Mouse (Mus musculus) cerebellum, adult 2 months (tissue): Measurements from ENCODE around the gene Nrl.

ENCODE experiments used
- CTCF ChIP-seq: fragments of 200-500 bp; IDR thresholded peaks from 2 replicates; pipeline ENCODE4 v1.5.1; 2011; ENCODE audit warnings: low read depth, mild to moderate bottlenecking, control low read depth, low read length, moderate library complexity, borderline replicate concordance; ENCODE audit not compliant: insufficient read depth
- POLR2A ChIP-seq: fragments of 200-500 bp; IDR thresholded peaks from 2 replicates; pipeline ENCODE4 v1.6.1; 2011; ENCODE audit warnings: low read length, control low read depth, borderline replicate concordance; ENCODE audit not compliant: insufficient read depth

- TF ChIP-seq CTCF (no peak), POLR2A (no peak)
Measured at GRCm38 (mm10) chr14:55513927-55514326, 10.9 kb downstream of the Nrl start.
